Mouse (Mus musculus) intestine, embryonic 14.5 days (tissue): ENCODE measurements at regions not wholly inside any gene's neighbourhood (a gene's known extent, or its start where the extent isn't known, plus 50 kb on each side); places are given as distances from the start of the nearest gene placed in this dataset.

ENCODE experiments used
- ATAC-seq: fragments of 200-750 bp; cut with Nextera tagmentation; replicated peaks from 2 replicates; pipeline ENCODE4 v1.8.0; 2017; ENCODE audit warnings: low read depth, moderate number of reproducible peaks, moderate TSS enrichment, moderate library complexity; ENCODE audit not compliant: low FRiP score, low TSS enrichment
- DNase-seq: peaks from one replicate; pipeline ENCODE4 v3.0.0-alpha.2; 2018; ENCODE audit warnings: low spot score
- H3K27ac ChIP-seq: fragments of 300-500 bp; sonication (generic); 2 replicates; pipeline ENCODE4 v1.5.1; 2014; ENCODE audit warnings: low read depth, mild to moderate bottlenecking, control low read depth
- H3K27me3 ChIP-seq: fragments of 300-500 bp; sonication (generic); replicated peaks from 2 replicates; pipeline ENCODE4 v1.6.1; 2014; ENCODE audit warnings: low read length, control low read depth; ENCODE audit not compliant: control insufficient read depth, insufficient read depth
- H3K36me3 ChIP-seq: fragments of 300-500 bp; sonication (generic); 2 replicates; pipeline ENCODE4 v1.6.1; 2014; ENCODE audit warnings: low read length, control low read depth; ENCODE audit not compliant: control insufficient read depth, insufficient read depth
- H3K4me1 ChIP-seq: fragments of 300-500 bp; sonication (generic); replicated peaks from 2 replicates; pipeline ENCODE4 v1.6.1; 2014; ENCODE audit warnings: low read length, control low read depth, mixed read lengths; ENCODE audit not compliant: control insufficient read depth, insufficient read depth
- H3K4me2 ChIP-seq: fragments of 300-500 bp; sonication (generic); 2 replicates; pipeline ENCODE4 v1.6.1; 2014; ENCODE audit warnings: low read length
- H3K4me3 ChIP-seq: fragments of 300-500 bp; sonication (generic); 2 replicates; pipeline ENCODE4 v1.5.1; 2014; ENCODE audit warnings: low read depth, low read length, control low read depth, mixed read lengths
- H3K9ac ChIP-seq: fragments of 300-500 bp; sonication (generic); 2 replicates; pipeline ENCODE4 v1.6.1; 2014; ENCODE audit warnings: mild to moderate bottlenecking, low read length
- H3K9me3 ChIP-seq: fragments of 300-500 bp; sonication (generic); 2 replicates; pipeline ENCODE4 v1.6.1; 2016; ENCODE audit warnings: low read length, control low read depth; ENCODE audit not compliant: control insufficient read depth
- WGBS: fragments of 180-500 bp; shearing (Covaris S2); extraction: QIAGEN DNeasy Blood & Tissue Kit; methylation state at CpG from one replicate; pipeline ENCODE4 v1.1.7; 2014; 5-methylcytosine and 5-hydroxymethylcytosine counted together

DNA sequence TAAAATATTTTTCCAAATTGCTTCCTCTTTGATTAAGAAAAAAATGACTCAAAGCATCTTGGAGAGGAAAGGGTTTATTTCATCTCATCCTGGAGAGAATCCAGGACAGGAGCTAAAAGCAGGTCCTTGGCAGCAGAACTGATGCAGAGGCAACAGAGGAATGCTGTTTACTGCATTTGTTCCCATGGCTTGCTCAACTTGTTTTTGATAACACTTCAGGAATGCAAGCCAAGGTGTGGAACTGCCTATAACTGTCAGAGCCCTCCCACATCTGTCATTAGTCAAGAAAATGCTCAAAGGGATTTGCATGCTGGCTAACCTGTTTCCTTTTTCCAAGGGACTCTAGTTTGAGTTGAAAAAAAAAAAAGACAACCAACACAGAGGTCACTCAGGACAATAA is 714.2 kb downstream of the Ets1 start:
- no peaks in the 10 kb centered on the region; the same call in 1 of the 2 replicates for H3K9me3 ChIP-seq
- H3K4me3 ChIP-seq: no peak overlapping the region
- no peaks in the 10 kb centered on the region for H3K4me1 ChIP-seq
- H3K9ac ChIP-seq: no peak overlapping the region
- no peaks in the 10 kb centered on the region for H3K27me3 ChIP-seq
- no peaks in the 10 kb centered on the region for H3K36me3 ChIP-seq
- DNase-seq (no peak), ATAC-seq (no peak)
- no peak overlapping the region for H3K4me2 ChIP-seq
- H3K27ac ChIP-seq: no peak overlapping the region

DNA sequence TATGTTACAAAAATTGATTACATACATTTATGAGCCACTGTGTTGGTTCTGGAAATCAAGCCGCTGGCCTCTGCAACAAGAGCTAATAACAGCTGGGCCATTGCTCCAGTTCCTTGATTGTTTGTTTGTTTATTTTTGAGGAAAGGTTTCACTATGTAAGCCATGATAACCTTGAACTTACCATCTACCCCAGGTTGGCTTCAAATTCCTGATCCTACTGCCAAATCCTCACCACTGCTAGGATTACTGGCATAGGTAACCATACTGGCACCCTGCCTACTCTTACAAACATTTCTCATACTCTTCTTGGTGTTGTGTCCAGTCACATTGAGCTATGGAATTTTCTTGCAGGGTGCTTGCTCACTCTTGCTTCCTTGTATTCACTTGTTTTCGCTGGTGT is 720.6 kb downstream of the Ets1 start:
- no peak for ATAC-seq
- H3K4me1 ChIP-seq: no peaks in the 10 kb centered on the region
- DNase-seq: no peak
- H3K27me3 ChIP-seq: no peaks in the 10 kb centered on the region
- no peak overlapping the region for H3K4me3 ChIP-seq
- no peaks in the 10 kb centered on the region for H3K36me3 ChIP-seq
- 87% methylated on average over 2 of the region's 2 CpGs for WGBS
- H3K9me3 ChIP-seq: no peaks in the 10 kb centered on the region
- no peak overlapping the region for H3K4me2 ChIP-seq
- no peak overlapping the region for H3K27ac ChIP-seq
- no peak overlapping the region for H3K9ac ChIP-seq

DNA sequence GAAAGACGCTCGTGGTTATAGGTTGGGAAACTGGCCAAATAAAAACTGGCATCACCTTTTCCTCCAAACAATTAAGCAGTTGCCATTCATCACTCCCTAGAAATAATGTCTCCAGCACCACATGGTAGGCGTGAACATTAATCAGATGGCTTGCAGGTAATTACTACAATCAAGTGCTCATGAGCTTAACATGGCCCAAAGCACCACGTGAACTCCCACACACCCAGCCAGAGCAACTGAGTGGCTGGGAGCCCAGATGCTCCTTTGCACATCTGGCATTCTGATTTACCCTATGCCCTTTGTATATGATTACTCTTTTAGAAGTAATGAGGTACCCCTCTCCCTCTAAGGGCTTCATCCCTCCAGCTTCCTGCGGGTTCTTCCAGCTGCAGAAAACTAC is 724.9 kb downstream of the Ets1 start:
- H3K27ac ChIP-seq: no peak overlapping the region
- H3K27me3 ChIP-seq: no peaks in the 10 kb centered on the region
- H3K4me1 ChIP-seq: no peaks in the 10 kb centered on the region
- ATAC-seq (no peak), DNase-seq (no peak)
- no peak overlapping the region for H3K9ac ChIP-seq
- H3K9me3 ChIP-seq: no peaks in the 10 kb centered on the region
- no peaks in the 10 kb centered on the region for H3K36me3 ChIP-seq
- WGBS: 80% methylated on average over 5 of the region's 5 CpGs
- no peak overlapping the region for H3K4me3 ChIP-seq
- no peak overlapping the region for H3K4me2 ChIP-seq

DNA sequence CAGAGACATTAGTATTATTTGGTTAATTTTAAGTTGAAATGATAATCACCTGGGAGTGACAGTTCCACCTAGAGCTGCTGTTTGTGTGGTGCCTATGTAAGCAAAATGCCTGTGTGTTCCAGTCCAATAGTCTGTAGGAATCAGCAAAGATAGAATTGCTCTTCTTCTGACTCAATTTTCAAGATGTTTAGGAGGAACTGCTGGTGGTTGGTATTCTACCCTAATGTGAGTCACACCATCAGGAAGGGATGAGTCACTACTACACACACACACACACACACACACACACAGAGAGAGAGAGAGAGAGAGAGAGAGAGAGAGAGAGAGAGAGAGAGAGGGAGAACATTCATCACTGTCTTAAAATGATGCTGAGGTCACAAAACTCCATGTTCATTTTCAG is 753.1 kb downstream of the Ets1 start:
- H3K4me3 ChIP-seq: no peak overlapping the region
- ATAC-seq (no peak), DNase-seq (no peak)
- H3K27me3 ChIP-seq: no peaks in the 10 kb centered on the region
- H3K9ac ChIP-seq: no peak overlapping the region
- no peaks in the 10 kb centered on the region for H3K36me3 ChIP-seq
- no peak overlapping the region for H3K4me2 ChIP-seq
- H3K9me3 ChIP-seq: no peaks in the 10 kb centered on the region
- H3K4me1 ChIP-seq: no peaks in the 10 kb centered on the region
- no peak overlapping the region for H3K27ac ChIP-seq

DNA sequence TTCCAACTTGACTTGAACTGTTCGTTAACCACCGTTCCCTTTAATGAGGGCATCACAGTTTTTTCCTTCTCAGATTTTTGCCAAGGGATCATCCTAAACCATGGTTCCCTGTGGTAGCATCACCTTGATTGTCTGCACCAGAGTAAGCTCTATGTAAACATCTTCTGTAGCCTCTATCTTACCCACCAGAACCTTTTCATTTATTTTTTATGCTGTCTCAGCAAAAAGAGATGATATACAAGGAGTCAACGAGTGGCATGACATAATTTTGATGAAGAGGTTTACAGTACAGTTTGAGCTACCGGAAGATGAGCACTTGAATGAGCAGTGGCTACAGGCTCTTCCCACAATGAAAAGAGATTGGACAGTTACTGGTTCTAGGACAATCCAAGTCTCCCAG is 768.7 kb downstream of the Ets1 start:
- ATAC-seq (no peak), DNase-seq (no peak)
- Histone ChIP-seq H3K9ac (no peak overlapping the region), H3K4me3 (no peak overlapping the region), H3K9me3 (0 out of 2 replicates have a peak, but pooled peaks cover 3% of the 10 kb centered on the region), H3K4me2 (no peak overlapping the region), H3K4me1 (no peaks in the 10 kb centered on the region), H3K27me3 (no peaks in the 10 kb centered on the region), H3K36me3 (no peaks in the 10 kb centered on the region), H3K27ac (no peak overlapping the region)
- 90% methylated on average over 4 of the region's 4 CpGs for WGBS

DNA sequence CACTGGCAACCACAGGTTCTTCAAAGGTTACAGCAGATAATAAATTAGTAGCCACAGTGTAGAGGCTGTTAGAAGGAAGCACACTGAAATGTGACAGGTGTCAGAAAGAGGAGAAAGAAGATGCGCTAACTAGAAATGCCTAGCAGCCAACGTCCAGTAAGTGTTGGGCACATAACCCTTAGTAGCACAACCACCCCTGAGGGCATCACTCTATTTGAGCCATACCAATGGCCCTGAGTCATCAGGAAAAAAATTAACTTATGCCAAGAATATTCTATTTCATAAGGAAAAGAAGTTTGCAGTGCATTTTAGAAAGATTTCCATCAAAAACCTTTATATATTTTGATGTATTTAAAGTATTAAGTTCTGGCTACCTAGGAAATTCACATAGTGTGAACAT is 771.5 kb downstream of the Ets1 start:
- no peak overlapping the region for H3K27ac ChIP-seq
- no peaks in the 10 kb centered on the region for H3K27me3 ChIP-seq
- no peaks in the 10 kb centered on the region for H3K36me3 ChIP-seq
- H3K4me2 ChIP-seq: no peak overlapping the region
- 89% methylated on average over 2 of the region's 2 CpGs for whole genome bisulfite sequencing
- 0 out of 2 replicates have a peak, but pooled peaks cover 3% of the 10 kb centered on the region for H3K9me3 ChIP-seq
- no peak overlapping the region for H3K9ac ChIP-seq
- ATAC-seq (no peak), DNase-seq (no peak)
- H3K4me3 ChIP-seq: no peak overlapping the region
- H3K4me1 ChIP-seq: no peaks in the 10 kb centered on the region

DNA sequence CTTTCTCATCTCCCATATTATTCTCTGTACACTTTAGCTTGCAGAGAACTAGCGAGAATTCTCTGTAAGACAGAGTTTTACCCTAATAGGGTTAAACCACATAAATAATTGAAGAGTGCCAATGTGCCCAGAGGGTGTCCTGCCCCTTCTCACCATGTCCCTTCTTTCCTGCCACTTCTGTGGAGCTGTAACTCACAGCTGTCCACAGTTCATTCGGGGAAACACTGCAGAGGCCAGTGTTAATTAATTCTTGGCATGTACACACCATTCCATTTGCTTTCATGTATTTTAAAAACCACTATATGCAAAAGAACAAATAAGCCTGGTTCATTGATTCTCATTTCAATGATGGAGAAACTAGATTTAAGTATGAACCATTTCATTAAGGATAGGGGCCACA is 787.8 kb downstream of the Ets1 start:
- ATAC-seq: no peak
- DNase-seq: no peak
- Histone ChIP-seq H3K27ac (no peak overlapping the region), H3K4me2 (no peak overlapping the region), H3K36me3 (no peaks in the 10 kb centered on the region), H3K4me3 (no peak overlapping the region), H3K4me1 (no peaks in the 10 kb centered on the region), H3K9me3 (no peaks in the 10 kb centered on the region), H3K27me3 (no peaks in the 10 kb centered on the region), H3K9ac (no peak overlapping the region)
- 43% methylated on average over 2 of the region's 2 CpGs for WGBS

DNA sequence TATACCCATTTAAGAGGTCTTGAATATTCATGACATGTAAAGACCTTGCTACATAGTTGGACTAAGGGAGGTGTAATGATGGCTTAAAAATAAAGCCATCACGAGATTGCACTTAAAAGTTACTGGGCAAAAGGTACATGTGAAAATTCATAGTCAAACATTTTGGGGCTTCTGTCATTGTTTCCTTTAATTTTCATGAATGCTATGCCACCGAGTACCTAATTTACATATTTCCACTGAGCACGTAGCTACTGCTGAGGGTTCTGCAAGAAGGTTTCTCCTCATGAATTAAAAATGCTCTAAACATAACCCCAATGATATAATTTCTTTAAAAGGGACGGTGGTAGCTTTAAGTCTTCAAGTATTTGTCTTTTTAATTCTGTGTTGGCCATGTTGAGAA is 800.4 kb downstream of the Ets1 start:
- WGBS: 88% methylated on average over 4 of the region's 4 CpGs
- no peaks in the 10 kb centered on the region for H3K9me3 ChIP-seq
- H3K4me1 ChIP-seq: no peaks in the 10 kb centered on the region
- H3K27ac ChIP-seq: no peak overlapping the region
- no peak overlapping the region for H3K9ac ChIP-seq
- ATAC-seq: no peak
- H3K27me3 ChIP-seq: no peaks in the 10 kb centered on the region
- H3K36me3 ChIP-seq: no peaks in the 10 kb centered on the region
- DNase-seq: no peak
- no peak overlapping the region for H3K4me3 ChIP-seq
- no peak overlapping the region for H3K4me2 ChIP-seq

DNA sequence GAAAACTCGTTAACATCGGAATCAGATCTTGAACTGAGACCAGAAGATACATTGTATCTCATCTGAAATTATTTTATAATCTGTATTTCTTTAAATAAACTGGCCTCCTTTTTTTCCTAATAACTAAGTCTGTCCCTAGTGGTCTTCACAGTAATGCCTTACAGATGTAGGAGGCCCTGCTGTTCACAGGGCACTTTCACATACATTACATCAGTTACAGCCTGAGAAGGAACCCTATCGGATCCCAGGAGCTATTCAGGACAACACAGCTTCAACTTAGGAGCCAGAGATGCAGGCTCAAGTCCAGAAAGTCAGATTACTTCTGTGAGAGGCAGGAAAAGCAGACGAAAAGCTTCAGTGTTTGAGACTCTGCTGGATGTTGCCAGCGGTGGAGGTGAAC is 806.2 kb downstream of the Ets1 start:
- 72% methylated on average over 5 of the region's 5 CpGs for WGBS
- no peak overlapping the region for H3K4me3 ChIP-seq

More for the DNA sequence above, 806.2 kb downstream of the Ets1 start:
- Histone ChIP-seq H3K9ac (no peak overlapping the region), H3K9me3 (no peaks in the 10 kb centered on the region), H3K4me2 (no peak overlapping the region), H3K27me3 (no peaks in the 10 kb centered on the region), H3K36me3 (no peaks in the 10 kb centered on the region), H3K4me1 (no peaks in the 10 kb centered on the region), H3K27ac (no peak overlapping the region)
- ATAC-seq (no peak), DNase-seq (no peak)
